Mouse (Mus musculus) adrenal gland, adult 8-10 months (tissue): Measurements from ENCODE around the gene Akr1b3. TPM values are rescaled to one million over a fixed set of nuclear protein-coding genes. Genes with fewer than 3 reads are reported as not detected.

Experiments used
- total RNA-seq, 4 experiments: library from RNA; stranded (reverse); gene quantifications; 2 replicates each; pipeline ENCODE4 v1.2.4; 2022

Akr1b3 gene
- total RNA-seq, 4 experiments from 2014 or later: 283 to 310 (median 299) TPM

Other genes with a start within 250 kb of the Akr1b3 start
- gene Slc35b4, start 140.4 kb downstream of the Akr1b3 start, total RNA-seq: 10 to 100 TPM; 38.6 to 47.2 (median 41.5) TPM
- 100 to 1,000 TPM; 148 to 290 (median 206) TPM for gene Akr1b8, start 36.6 kb upstream of the Akr1b3 start, total RNA-seq
- gene Akr1b10, start 66.7 kb upstream of the Akr1b3 start, total RNA-seq: 100 to 1,000 TPM; 150 to 228 (median 186) TPM
- gene Akr1b7, start 94.9 kb upstream of the Akr1b3 start, total RNA-seq: 1,000 to 10,000 TPM; 1,127 to 4,169 (median 2,179) TPM
- 10 to 100 TPM; 28.9 to 47.3 (median 35.4) TPM for gene Bpgm, start 158.7 kb upstream of the Akr1b3 start, total RNA-seq